Mouse (Mus musculus) heart, postnatal 0 days (tissue): ENCODE results near the gene Rundc3a.

Source experiments
- CTCF ChIP-seq: IDR thresholded peaks from 2 replicates; pipeline ENCODE4 v1.5.1; 2016; ENCODE audit warnings: antibody characterized with exemption, control low read depth, low read depth
- EP300 ChIP-seq: IDR thresholded peaks from 2 replicates; pipeline ENCODE4 v1.6.1; 2016; ENCODE audit warnings: antibody characterized with exemption, low read depth

DNA sequence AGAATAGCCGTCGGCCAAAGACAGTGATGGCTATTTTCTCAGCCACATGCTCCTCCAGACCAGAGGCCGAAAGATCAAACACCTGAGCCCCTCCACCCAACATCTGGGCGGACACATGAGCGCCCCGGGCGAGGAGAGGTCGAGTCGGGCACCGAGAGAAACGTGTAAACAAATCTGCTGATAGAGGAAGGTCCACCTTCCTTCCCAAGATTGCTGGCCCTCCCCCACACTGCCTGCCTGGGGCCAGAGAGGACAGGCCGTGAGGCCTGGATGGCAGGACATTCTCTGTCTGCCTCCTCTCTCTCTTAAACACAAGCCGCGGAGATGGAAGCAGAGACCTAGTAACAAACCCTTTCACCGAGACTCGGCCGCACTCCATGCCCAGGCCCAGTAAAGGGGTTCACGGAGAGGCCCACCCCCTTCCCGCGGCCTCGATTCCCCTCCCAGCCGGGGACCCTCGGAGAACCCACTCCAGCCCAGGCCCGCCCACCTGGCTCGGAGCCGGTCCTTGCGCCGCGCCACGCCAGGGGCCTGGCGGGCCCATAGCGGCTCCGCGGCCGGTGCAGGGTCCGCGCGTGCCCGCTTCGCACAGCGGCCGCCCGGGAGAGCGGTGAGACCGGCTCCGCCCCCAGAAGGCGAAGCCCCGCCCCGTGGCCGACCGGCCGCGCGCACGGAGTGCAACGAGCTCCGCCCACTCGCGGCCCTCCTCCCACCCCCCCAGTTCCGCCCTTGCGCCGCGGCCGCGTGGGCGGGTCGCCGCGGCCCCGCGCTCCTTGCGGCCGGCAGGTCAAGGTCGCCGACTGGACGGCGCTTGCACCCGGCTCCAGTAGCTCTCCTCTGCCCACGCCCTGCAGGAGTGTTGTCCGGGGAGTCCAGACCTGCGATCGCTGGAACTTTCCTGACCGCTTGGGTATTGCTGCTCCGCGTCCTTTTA, 14.0 kb downstream of the Rundc3a start:
- TF ChIP-seq CTCF (0 out of 2 replicates have a peak, but pooled peaks have one; percentile 4), EP300 (peak; percentile 37; the same call in 1 of the 2 replicates)
